Mouse (Mus musculus): Measurements from ENCODE around the gene Iscu.
A peak's percentile ranks its signal among the peaks of the same experiment; 100 is the strongest.

The Iscu gene

DNA sequence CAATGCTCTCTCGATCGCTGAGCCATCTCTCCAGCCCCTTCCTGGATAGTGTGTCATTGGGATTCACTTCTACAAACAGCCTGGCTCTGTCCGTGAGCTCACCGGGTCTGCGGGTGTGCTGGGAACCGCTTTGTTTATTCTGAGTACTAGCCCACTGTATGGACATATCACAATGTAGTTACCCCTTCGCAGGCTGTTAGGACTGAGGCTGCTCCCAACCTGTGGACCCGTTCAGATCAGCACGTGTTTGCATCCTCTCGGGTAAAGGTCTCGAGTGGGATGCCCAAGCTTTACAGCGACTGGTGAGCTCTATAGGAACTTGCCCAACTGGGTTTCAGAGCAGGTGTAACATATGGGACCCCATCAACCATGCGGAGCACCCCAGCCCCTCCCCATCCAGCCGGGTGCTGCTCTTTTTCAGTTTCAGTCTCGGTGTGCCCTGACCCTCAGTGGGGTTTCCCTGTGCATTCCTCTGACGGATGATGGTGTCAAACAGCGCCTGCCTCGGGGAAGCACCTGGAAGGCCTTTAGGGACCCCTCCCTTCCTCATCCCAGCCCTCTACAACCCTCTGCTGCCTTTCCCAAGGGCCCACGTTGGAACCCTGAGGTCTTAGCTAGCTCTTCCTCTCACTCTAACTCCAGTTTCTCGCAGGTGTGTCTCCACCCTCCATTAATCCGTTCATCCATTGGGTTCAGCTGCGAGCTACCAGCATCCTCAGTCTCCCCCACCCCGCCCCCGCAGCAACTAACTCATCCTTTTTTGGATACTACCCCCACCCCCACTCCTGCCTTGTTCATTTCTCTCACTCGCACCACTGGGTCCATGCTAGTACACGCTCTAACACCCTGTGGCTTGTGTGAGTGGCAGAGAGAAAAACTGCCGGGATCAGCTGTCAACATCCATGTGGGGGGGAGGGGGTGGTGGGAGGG lies 41.8 kb downstream of the Iscu start:
- no peak for DNase-seq (ENCODE audit: low read depth, low spot score)

DNA sequence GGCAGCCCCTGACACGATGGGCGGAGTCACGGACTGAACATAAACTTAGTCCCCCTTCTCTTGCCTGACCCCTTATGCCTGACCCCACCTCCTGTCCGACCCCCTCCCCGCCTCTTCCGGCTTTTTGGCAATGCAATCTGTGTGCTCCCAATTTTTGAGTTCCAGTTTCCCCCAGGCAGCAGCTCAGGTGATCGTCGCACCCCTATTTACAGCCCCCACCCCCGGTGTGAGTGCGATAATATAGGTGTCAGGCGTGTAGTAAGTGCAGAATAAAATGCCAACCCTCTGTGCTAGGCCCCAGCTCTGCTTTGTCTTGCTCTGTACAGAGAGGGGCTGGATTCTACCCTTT lies 42.5 kb downstream of the Iscu start:
- DNase-seq (ENCODE audit: low read depth, low spot score): no peak

GRCm38 (mm10) chr5:113815638-113816152 lies 43.1 kb downstream of the Iscu start:
- peak; percentile 59 for DNase-seq (ENCODE audit: low read depth, low spot score)

- DNase-seq (ENCODE audit: low read depth, low spot score): no peak
These were observed 46.0 kb downstream of the Iscu start for GRCm38 (mm10) chr5:113818572-113818971.

GRCm38 (mm10) chr5:113824228-113824627 lies 51.7 kb downstream of the Iscu start:
- DNase-seq (ENCODE audit: low read depth, low spot score): no peak

GRCm38 (mm10) chr5:113825558-113825957 lies 53.0 kb downstream of the Iscu start:
- DNase-seq (ENCODE audit: low read depth, low spot score): no peak

- no peak for DNase-seq (ENCODE audit: low read depth, low spot score)
These were observed 54.1 kb downstream of the Iscu start for GRCm38 (mm10) chr5:113826619-113827018.

All from skeletal muscle tissue, adult 2 months (tissue).